Mouse (Mus musculus): ENCODE measurements around the gene Ephb1. TPM values are rescaled to one million over a fixed set of nuclear protein-coding genes. Genes with fewer than 3 reads are reported as not detected.

Ephb1 gene
- total RNA-seq, 2 experiments from 2014 or later: 29.6 to 32.5 TPM

GRCm38 (mm10) chr9:101972314-101972713 is 382.2 kb downstream of the Ephb1 start:
- no peak for DNase-seq (ENCODE audit: low spot score in 2 of 2)
- intact Hi-C loops (cut with DNase I): no loop called here

- intact Hi-C loops (cut with DNase I): no loop called here
- no peak for DNase-seq (ENCODE audit: low spot score in 2 of 2)
Observed at GRCm38 (mm10) chr9:101971806-101972205, 382.7 kb downstream of the Ephb1 start.

GRCm38 (mm10) chr9:101956228-101956627 is 398.3 kb downstream of the Ephb1 start:
- no peak for DNase-seq (ENCODE audit: low spot score in 2 of 2)

GRCm38 (mm10) chr9:101954529-101954928 is 400.0 kb downstream of the Ephb1 start:
- intact Hi-C loops (cut with DNase I): no loop called here

More at GRCm38 (mm10) chr9:101956228-101956627, 398.3 kb downstream of the Ephb1 start:
- intact Hi-C loops (cut with DNase I): no loop called here

GRCm38 (mm10) chr9:101950101-101950500 is 404.4 kb downstream of the Ephb1 start:
- intact Hi-C loops (cut with DNase I): no loop called here
- DNase-seq (ENCODE audit: low spot score in 2 of 2): no peak

More at GRCm38 (mm10) chr9:101954529-101954928, 400.0 kb downstream of the Ephb1 start:
- no peak for DNase-seq (ENCODE audit: low spot score in 2 of 2)

GRCm38 (mm10) chr9:101945814-101946213 is 408.7 kb downstream of the Ephb1 start:
- DNase-seq (ENCODE audit: low spot score in 2 of 2): no peak
- intact Hi-C loops (cut with DNase I): no loop called here

GRCm38 (mm10) chr9:101945326-101945725 is 409.2 kb downstream of the Ephb1 start:
- no peak for DNase-seq (ENCODE audit: low spot score in 2 of 2)
- intact Hi-C loops (cut with DNase I): no loop called here

GRCm38 (mm10) chr9:101942058-101942669 is 412.3 kb downstream of the Ephb1 start:
- DNase-seq (ENCODE audit: low spot score in 2 of 2): no peak
- intact Hi-C loops (cut with DNase I): no loop called here

- no peak for DNase-seq (ENCODE audit: low spot score in 2 of 2)
- intact Hi-C loops (cut with DNase I): no loop called here
Observed at GRCm38 (mm10) chr9:101940182-101940581, 414.3 kb downstream of the Ephb1 start.

GRCm38 (mm10) chr9:101939006-101939405 is 415.5 kb downstream of the Ephb1 start:
- no peak for DNase-seq (ENCODE audit: low spot score in 2 of 2)
- intact Hi-C loops (cut with DNase I): no loop called here

- intact Hi-C loops (cut with DNase I): no loop called here
- DNase-seq (ENCODE audit: low spot score in 2 of 2): no peak
Observed at GRCm38 (mm10) chr9:101938066-101938465, 416.4 kb downstream of the Ephb1 start.

- no peak for DNase-seq (ENCODE audit: low spot score in 2 of 2)
- intact Hi-C loops (cut with DNase I): no loop called here
Observed at GRCm38 (mm10) chr9:101934887-101935286, 419.6 kb downstream of the Ephb1 start.

- intact Hi-C loops (cut with DNase I): no loop called here
- no peak for DNase-seq (ENCODE audit: low spot score in 2 of 2)
Observed at GRCm38 (mm10) chr9:101933946-101934573, 420.4 kb downstream of the Ephb1 start.

- intact Hi-C loops (cut with DNase I): loop anchor here (10.0 kb wide), 1 partner anchor 430 kb away; the partner anchor contains the start of gene Ephb1
- no peak for DNase-seq (ENCODE audit: low spot score in 2 of 2)
Observed at GRCm38 (mm10) chr9:101924829-101925228, 429.7 kb downstream of the Ephb1 start.

- intact Hi-C loops (cut with DNase I): loop anchor here (10.0 kb wide), 1 partner anchor 432 kb away; the partner anchor contains the start of gene Ephb1
Observed at GRCm38 (mm10) chr9:101922846-101923245, 431.6 kb downstream of the Ephb1 start.

GRCm38 (mm10) chr9:101919324-101919723 is 435.2 kb downstream of the Ephb1 start:
- DNase-seq (ENCODE audit: low spot score in 2 of 2): no peak
- intact Hi-C loops (cut with DNase I): no loop called here

More at GRCm38 (mm10) chr9:101922846-101923245, 431.6 kb downstream of the Ephb1 start:
- DNase-seq (ENCODE audit: low spot score in 2 of 2): no peak

GRCm38 (mm10) chr9:101918771-101919170 is 435.7 kb downstream of the Ephb1 start:
- no peak for DNase-seq (ENCODE audit: low spot score in 2 of 2)
- intact Hi-C loops (cut with DNase I): no loop called here

- intact Hi-C loops (cut with DNase I): no loop called here
- no peak for DNase-seq (ENCODE audit: low spot score in 2 of 2)
Observed at GRCm38 (mm10) chr9:101915082-101915481, 439.4 kb downstream of the Ephb1 start.

- DNase-seq (ENCODE audit: low spot score in 2 of 2): no peak
- intact Hi-C loops (cut with DNase I): no loop called here
Observed at GRCm38 (mm10) chr9:101911176-101911866, 443.2 kb downstream of the Ephb1 start.

GRCm38 (mm10) chr9:101909491-101909890 is 445.0 kb downstream of the Ephb1 start:
- DNase-seq (ENCODE audit: low spot score in 2 of 2): no peak
- intact Hi-C loops (cut with DNase I): no loop called here

GRCm38 (mm10) chr9:101908849-101909248 is 445.6 kb downstream of the Ephb1 start:
- intact Hi-C loops (cut with DNase I): no loop called here
- no peak for DNase-seq (ENCODE audit: low spot score in 2 of 2)

All from left cerebral cortex, postnatal 36 days (tissue).